Mouse (Mus musculus): Measurements from ENCODE around the gene Arhgef28. TPM values are rescaled to one million over a fixed set of nuclear protein-coding genes. Genes with fewer than 3 reads are reported as not detected.

Gene Arhgef28
- polyA plus RNA-seq, 1 experiment from 2014 or later = 9.9 TPM

DNA sequence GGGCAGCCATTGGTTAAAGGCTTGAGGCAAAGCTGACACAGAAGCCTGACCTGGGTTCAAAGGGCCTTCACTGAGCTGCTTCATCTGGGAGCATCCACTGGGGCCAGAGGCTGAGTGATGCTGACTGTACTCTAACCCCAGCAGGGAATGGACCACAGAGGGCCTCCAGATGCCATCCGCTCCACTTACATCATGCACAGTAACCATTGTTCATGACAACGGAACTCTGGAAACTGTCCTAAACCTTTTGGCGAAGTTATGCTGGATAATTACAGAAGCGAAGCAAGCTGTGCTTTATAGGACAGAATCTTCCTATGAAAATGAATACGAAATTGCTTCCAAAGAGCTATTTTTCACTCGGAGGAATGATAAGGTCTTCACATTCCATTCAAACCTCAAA, 219.5 kb downstream of the Arhgef28 start:
- H3K9me3 ChIP-seq (replicated peaks; ENCODE audit: control insufficient read depth, low read length) = no peaks in the 10 kb centered on the region
- H3K27me3 ChIP-seq (replicated peaks; ENCODE audit: control insufficient read depth, insufficient read depth, low read length) = no peaks in the 10 kb centered on the region
- H3K4me1 ChIP-seq (ENCODE audit: control insufficient read depth, insufficient read depth, low read length) = no peaks in the 10 kb centered on the region
- H3K27ac ChIP-seq (ENCODE audit: low read depth, low read length) = no peak overlapping the region
- H3K36me3 ChIP-seq (ENCODE audit: control insufficient read depth, insufficient read depth, low read length) = no peaks in the 10 kb centered on the region
- no peak overlapping the region for H3K4me3 ChIP-seq (ENCODE audit: low read depth, low read length)
- DNase-seq (ENCODE audit: low spot score) (no peak), ATAC-seq (no peak)
- 89% methylated on average over 6 of the region's 6 CpGs for WGBS
- no peak overlapping the region for H3K4me2 ChIP-seq (ENCODE audit: low read length)
- H3K9ac ChIP-seq (ENCODE audit: low read length) = no peak overlapping the region

DNA sequence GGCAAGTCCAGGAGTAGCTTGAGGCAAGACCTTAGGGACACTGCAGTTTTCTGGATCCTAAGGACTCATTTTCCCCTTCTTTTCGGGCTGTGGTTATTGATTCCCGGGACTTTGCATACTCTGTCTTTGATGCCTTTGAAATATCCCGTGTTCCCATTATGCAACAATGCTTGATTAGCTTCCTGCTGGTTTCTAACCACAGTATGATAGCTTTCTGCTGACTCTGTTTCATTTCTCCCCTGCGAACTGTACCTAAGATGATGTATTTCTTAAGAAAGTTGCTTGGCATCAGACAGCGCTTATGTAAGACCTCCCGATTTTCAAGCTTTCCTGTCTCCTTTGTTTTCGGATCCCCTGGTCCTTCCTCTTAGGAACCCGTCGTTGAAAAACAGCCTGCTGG, 229.1 kb downstream of the Arhgef28 start:
- 77% methylated on average over 9 of the region's 9 CpGs for WGBS
- H3K4me2 ChIP-seq (ENCODE audit: low read length) = no peak overlapping the region
- H3K36me3 ChIP-seq (ENCODE audit: control insufficient read depth, insufficient read depth, low read length) = no peaks in the 10 kb centered on the region
- H3K4me1 ChIP-seq (ENCODE audit: control insufficient read depth, insufficient read depth, low read length) = no peaks in the 10 kb centered on the region
- H3K9ac ChIP-seq (ENCODE audit: low read length) = no peak overlapping the region
- H3K27ac ChIP-seq (ENCODE audit: low read depth, low read length) = no peak overlapping the region
- ATAC-seq = no peak
- H3K9me3 ChIP-seq (replicated peaks; ENCODE audit: control insufficient read depth, low read length) = no peaks in the 10 kb centered on the region
- H3K4me3 ChIP-seq (ENCODE audit: low read depth, low read length) = no peak overlapping the region
- no peaks in the 10 kb centered on the region for H3K27me3 ChIP-seq (replicated peaks; ENCODE audit: control insufficient read depth, insufficient read depth, low read length)
- no peak for DNase-seq (ENCODE audit: low spot score)

DNA sequence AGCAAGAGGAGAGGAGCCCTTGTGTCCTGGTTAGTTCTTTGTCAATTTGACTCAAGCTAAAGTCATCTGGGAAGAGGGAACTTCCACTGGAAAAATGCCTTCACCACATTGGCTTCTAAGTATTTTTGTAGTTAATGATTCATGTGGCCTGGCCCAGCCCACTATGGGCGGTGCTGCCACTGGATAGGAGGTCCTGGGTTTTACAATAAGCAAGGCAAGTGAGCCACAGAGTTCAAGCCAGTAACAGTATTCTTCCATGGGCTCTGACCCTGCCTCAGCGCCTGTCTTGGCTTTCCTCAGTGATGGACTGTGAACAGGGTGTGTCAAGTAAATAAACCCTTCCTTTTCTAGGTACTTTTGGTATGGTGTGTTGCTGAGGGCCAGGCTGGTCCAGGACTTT, 229.6 kb downstream of the Arhgef28 start:
- WGBS = 90% methylated on average over 2 of the region's 2 CpGs
- no peaks in the 10 kb centered on the region for H3K4me1 ChIP-seq (ENCODE audit: control insufficient read depth, insufficient read depth, low read length)
- H3K36me3 ChIP-seq (ENCODE audit: control insufficient read depth, insufficient read depth, low read length) = no peaks in the 10 kb centered on the region
- H3K27me3 ChIP-seq (replicated peaks; ENCODE audit: control insufficient read depth, insufficient read depth, low read length) = no peaks in the 10 kb centered on the region
- no peak overlapping the region for H3K4me3 ChIP-seq (ENCODE audit: low read depth, low read length)
- no peak overlapping the region for H3K27ac ChIP-seq (ENCODE audit: low read depth, low read length)
- ATAC-seq (no peak), DNase-seq (ENCODE audit: low spot score) (no peak)
- no peak overlapping the region for H3K4me2 ChIP-seq (ENCODE audit: low read length)
- H3K9me3 ChIP-seq (replicated peaks; ENCODE audit: control insufficient read depth, low read length) = no peaks in the 10 kb centered on the region
- H3K9ac ChIP-seq (ENCODE audit: low read length) = no peak overlapping the region

DNA sequence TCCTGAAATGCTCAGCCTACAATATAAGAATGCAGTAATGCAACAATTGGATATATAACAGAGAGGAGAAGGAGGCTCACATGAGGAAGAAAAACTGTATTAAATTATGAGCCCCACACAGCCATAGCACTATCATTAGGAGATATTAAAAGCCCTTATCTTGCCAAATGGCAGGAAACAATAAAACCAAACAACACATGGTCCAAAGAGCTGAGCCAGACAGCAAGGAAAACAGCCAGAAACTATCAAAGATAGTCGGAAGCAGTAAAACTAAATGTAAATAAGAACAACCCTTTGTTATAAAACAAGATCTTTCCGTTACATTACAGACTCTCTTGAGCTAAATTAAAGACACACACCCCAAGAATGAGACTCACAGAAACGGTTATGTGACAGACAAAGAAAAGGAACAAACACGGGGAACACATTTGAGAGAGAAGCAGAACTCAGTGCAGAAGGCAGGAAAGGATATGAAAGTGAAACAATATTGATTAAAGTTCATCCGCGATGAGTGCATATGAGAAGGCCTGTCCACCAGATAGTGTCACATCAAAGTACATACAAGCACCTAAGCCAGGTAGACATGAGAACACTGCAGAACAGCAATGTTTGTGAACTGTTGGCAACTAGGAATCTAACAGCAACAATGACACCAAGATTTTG, 231.6 kb downstream of the Arhgef28 start:
- Histone ChIP-seq H3K4me3 (ENCODE audit: low read depth, low read length) (no peak overlapping the region), H3K4me2 (ENCODE audit: low read length) (no peak overlapping the region), H3K9ac (ENCODE audit: low read length) (no peak overlapping the region), H3K36me3 (ENCODE audit: control insufficient read depth, insufficient read depth, low read length) (no peaks in the 10 kb centered on the region), H3K27me3 (replicated peaks; ENCODE audit: control insufficient read depth, insufficient read depth, low read length) (no peaks in the 10 kb centered on the region), H3K27ac (ENCODE audit: low read depth, low read length) (no peak overlapping the region), H3K4me1 (ENCODE audit: control insufficient read depth, insufficient read depth, low read length) (no peaks in the 10 kb centered on the region), H3K9me3 (replicated peaks; ENCODE audit: control insufficient read depth, low read length) (no peaks in the 10 kb centered on the region)
- DNase-seq (ENCODE audit: low spot score) = no peak
- no peak for ATAC-seq
- 84% methylated on average over 6 of the region's 6 CpGs for WGBS

DNA sequence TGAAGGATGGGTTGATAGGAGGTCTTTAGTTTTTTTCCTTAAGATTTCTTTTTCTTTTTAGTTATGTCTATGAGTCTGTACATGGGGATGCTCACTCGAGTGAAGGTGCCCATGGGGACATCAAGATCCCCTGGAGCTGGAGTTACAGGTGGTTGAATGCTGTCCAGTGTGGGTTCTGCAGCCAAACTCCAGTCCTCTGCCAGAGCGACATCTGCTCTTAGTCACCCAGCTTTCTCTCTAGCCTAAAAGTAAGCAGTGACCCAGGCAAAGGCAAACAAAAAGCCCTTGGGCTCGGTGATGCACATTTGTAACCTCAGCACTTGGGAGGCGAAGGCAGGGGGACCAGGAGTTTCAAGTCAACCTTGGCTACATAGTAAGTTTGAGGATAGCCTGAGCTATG, 232.3 kb downstream of the Arhgef28 start:
- Histone ChIP-seq H3K4me2 (ENCODE audit: low read length) (no peak overlapping the region), H3K27ac (ENCODE audit: low read depth, low read length) (no peak overlapping the region), H3K4me1 (ENCODE audit: control insufficient read depth, insufficient read depth, low read length) (no peaks in the 10 kb centered on the region), H3K9me3 (replicated peaks; ENCODE audit: control insufficient read depth, low read length) (no peaks in the 10 kb centered on the region), H3K4me3 (ENCODE audit: low read depth, low read length) (no peak overlapping the region), H3K36me3 (ENCODE audit: control insufficient read depth, insufficient read depth, low read length) (no peaks in the 10 kb centered on the region), H3K9ac (ENCODE audit: low read length) (no peak overlapping the region), H3K27me3 (replicated peaks; ENCODE audit: control insufficient read depth, insufficient read depth, low read length) (no peaks in the 10 kb centered on the region)
- 90% methylated on average over 4 of the region's 4 CpGs for WGBS
- DNase-seq (ENCODE audit: low spot score) (no peak), ATAC-seq (no peak)

DNA sequence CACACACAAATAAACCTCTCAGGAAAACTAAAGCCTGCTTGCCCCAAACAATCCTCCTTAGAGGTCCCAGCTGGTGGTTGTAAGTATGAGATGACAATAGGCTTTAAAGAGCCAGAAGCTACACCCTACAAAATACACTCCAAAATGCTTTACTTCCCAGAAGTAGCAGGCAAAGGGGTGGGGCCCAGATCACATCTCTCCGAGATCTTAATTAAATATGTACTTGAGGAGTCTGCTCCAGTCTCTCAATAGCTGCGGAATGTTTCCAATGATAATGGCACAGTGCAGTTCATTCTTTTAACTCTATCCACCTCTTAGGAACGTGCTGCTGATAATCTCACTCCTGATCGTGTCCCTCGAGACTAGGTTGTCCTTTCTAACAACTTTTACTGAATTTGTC, 240.2 kb downstream of the Arhgef28 start:
- Histone ChIP-seq H3K27me3 (replicated peaks; ENCODE audit: control insufficient read depth, insufficient read depth, low read length) (no peaks in the 10 kb centered on the region), H3K4me1 (ENCODE audit: control insufficient read depth, insufficient read depth, low read length) (no peaks in the 10 kb centered on the region), H3K4me3 (ENCODE audit: low read depth, low read length) (no peak overlapping the region), H3K27ac (ENCODE audit: low read depth, low read length) (no peak overlapping the region), H3K9me3 (replicated peaks; ENCODE audit: control insufficient read depth, low read length) (no peaks in the 10 kb centered on the region), H3K4me2 (ENCODE audit: low read length) (no peak overlapping the region), H3K9ac (ENCODE audit: low read length) (no peak overlapping the region), H3K36me3 (ENCODE audit: control insufficient read depth, insufficient read depth, low read length) (no peaks in the 10 kb centered on the region)
- WGBS = 56% methylated on average over 5 of the region's 5 CpGs
- ATAC-seq = no peak
- no peak for DNase-seq (ENCODE audit: low spot score)

DNA sequence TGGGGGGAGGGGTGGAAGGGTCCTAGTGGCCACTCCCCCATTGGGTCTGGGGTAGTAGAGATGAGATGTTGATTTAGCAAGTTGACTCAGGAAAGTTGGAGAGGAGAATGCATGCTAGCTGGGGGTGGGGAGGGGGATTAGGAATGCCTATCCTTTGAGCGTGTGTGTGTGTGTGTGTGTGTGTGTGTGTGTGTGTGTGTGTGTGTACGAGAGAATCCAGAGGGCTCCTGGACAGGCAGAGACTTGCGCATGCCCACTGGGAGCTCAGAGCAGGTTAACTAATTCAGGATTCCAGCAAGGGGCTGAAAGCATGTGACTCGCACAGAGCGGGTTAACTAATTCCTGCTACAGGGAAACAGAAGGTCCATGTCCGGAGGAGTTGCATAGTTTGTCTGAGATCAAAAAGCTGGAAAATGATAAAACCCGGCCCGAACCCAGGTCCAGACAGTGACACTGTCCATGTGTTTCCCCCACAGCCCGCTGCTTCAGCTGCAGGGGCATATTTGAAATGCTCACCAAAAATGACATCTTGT, 241.3 kb downstream of the Arhgef28 start:
- DNase-seq (ENCODE audit: low spot score) (no peak), ATAC-seq (no peak)
- 64% methylated on average over 9 of the region's 9 CpGs for WGBS
- Histone ChIP-seq H3K9ac (ENCODE audit: low read length) (no peak overlapping the region), H3K4me1 (ENCODE audit: control insufficient read depth, insufficient read depth, low read length) (0 out of 2 replicates have a peak, but pooled peaks cover 3% of the 10 kb centered on the region), H3K27me3 (replicated peaks; ENCODE audit: control insufficient read depth, insufficient read depth, low read length) (no peaks in the 10 kb centered on the region), H3K36me3 (ENCODE audit: control insufficient read depth, insufficient read depth, low read length) (no peaks in the 10 kb centered on the region), H3K4me2 (ENCODE audit: low read length) (no peak overlapping the region), H3K27ac (ENCODE audit: low read depth, low read length) (no peak overlapping the region), H3K9me3 (replicated peaks; ENCODE audit: control insufficient read depth, low read length) (no peaks in the 10 kb centered on the region), H3K4me3 (ENCODE audit: low read depth, low read length) (no peak overlapping the region)

DNA sequence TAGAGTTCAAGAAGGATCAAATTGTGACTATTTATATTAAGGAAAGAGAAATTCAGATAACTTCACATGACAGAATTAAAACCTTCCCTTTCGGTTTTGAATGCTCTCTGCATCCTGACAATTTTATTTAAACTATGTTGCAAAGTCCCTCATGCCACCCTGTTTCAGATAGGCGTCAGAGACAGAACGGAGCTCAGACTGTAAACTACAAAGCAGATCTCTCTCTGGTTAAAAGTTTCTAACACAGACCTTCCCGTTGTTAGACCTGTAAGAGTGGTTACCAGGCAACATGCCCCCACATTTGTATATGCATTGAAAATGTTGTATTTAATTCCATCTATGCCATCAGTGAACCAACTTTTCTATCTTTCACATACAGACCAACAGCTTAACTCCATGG, 246.1 kb downstream of the Arhgef28 start:
- Histone ChIP-seq H3K9ac (ENCODE audit: low read length) (no peak overlapping the region), H3K4me3 (ENCODE audit: low read depth, low read length) (no peak overlapping the region), H3K4me1 (ENCODE audit: control insufficient read depth, insufficient read depth, low read length) (peaks cover 26% of the 10 kb centered on the region), H3K36me3 (ENCODE audit: control insufficient read depth, insufficient read depth, low read length) (no peaks in the 10 kb centered on the region), H3K27me3 (replicated peaks; ENCODE audit: control insufficient read depth, insufficient read depth, low read length) (no peaks in the 10 kb centered on the region), H3K9me3 (replicated peaks; ENCODE audit: control insufficient read depth, low read length) (no peaks in the 10 kb centered on the region), H3K27ac (ENCODE audit: low read depth, low read length) (no peak overlapping the region), H3K4me2 (ENCODE audit: low read length) (no peak overlapping the region)
- DNase-seq (ENCODE audit: low spot score) (no peak), ATAC-seq (no peak)
- WGBS = 68% methylated on average over 4 of the region's 4 CpGs

DNA sequence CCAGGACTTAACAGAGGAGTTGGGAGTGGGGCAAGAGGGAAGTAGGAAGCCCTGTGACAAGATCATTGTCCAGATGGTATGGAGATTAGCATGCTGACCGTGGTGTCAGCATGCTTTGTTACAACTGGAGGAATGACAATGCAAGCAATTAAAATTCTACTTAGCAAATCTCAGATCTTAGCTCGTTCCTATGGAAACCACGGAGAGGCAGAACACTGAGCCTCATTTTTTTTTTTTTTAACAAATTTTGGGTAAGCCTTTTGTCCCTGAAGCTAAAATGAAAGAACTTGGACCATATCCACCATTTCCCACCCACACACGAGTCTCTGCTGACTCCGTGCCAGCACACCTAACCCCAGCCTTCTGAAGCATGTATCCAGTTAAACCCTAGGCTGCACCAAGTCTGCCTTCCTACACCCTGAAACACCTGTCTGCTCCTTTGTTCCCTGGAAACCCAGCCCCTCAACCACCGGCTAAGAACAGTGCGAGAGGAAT, 246.8 kb downstream of the Arhgef28 start:
- 4% methylated on average over 7 of the region's 7 CpGs for WGBS
- DNase-seq (ENCODE audit: low spot score) (peak; percentile 85), ATAC-seq (peak; percentile 75)
- Histone ChIP-seq H3K9ac (ENCODE audit: low read length) (peak overlapping the region; percentile 10; the same call in 1 of the 2 replicates), H3K4me1 (ENCODE audit: control insufficient read depth, insufficient read depth, low read length) (peaks cover 26% of the 10 kb centered on the region), H3K27ac (ENCODE audit: low read depth, low read length) (0 out of 2 replicates have a peak overlapping the region, but pooled peaks have one; percentile 53), H3K36me3 (ENCODE audit: control insufficient read depth, insufficient read depth, low read length) (no peaks in the 10 kb centered on the region), H3K9me3 (replicated peaks; ENCODE audit: control insufficient read depth, low read length) (no peaks in the 10 kb centered on the region), H3K27me3 (replicated peaks; ENCODE audit: control insufficient read depth, insufficient read depth, low read length) (no peaks in the 10 kb centered on the region), H3K4me2 (ENCODE audit: low read length) (peak overlapping the region; percentile 20; the same call in 1 of the 2 replicates), H3K4me3 (ENCODE audit: low read depth, low read length) (no peak overlapping the region)
